Mouse (Mus musculus): Measurements from ENCODE around the gene Ccdc167. TPM values are rescaled to one million over a fixed set of nuclear protein-coding genes. Genes with fewer than 3 reads are reported as not detected.

The Ccdc167 gene
- 5.3 TPM for polyA plus RNA-seq (2017; shearing (Covaris generic))

GRCm38 (mm10) chr17:29716732-29717445 lies at the start of gene Ccdc167:
Ccdc167 (minus strand) TSS chr17:29717044.

GRCm38 (mm10) chr17:29660076-29660761 lies 56.6 kb downstream of the Ccdc167 start, which contains the start of gene Cmtr1:
Cmtr1 (plus strand) TSS chr17:29660595.

Other genes with a start within 250 kb of the Ccdc167 start
- gene Pim1, start 226.3 kb downstream of the Ccdc167 start, polyA plus RNA-seq (2017; shearing (Covaris generic)): 178 TPM
- gene Gm17657, start 167.4 kb downstream of the Ccdc167 start, polyA plus RNA-seq (2017; shearing (Covaris generic)): 0.39 TPM
- gene Tbc1d22b, start 167.3 kb downstream of the Ccdc167 start, polyA plus RNA-seq (2017; shearing (Covaris generic)): 30.5 TPM
- gene Tmem217, start 164.7 kb downstream of the Ccdc167 start, polyA plus RNA-seq (2017; shearing (Covaris generic)): 3.8 TPM
- gene Rnf8, start 102.3 kb downstream of the Ccdc167 start, polyA plus RNA-seq (2017; shearing (Covaris generic)): 57.8 TPM
- 6.4 TPM for gene Gm28043, start 102.2 kb downstream of the Ccdc167 start, polyA plus RNA-seq (2017; shearing (Covaris generic))
- gene Cmtr1, start 56.4 kb downstream of the Ccdc167 start, polyA plus RNA-seq (2017; shearing (Covaris generic)): 211 TPM